Mouse (Mus musculus): ENCODE results near the gene Hspa1l. TPM values are rescaled to one million over a fixed set of nuclear protein-coding genes. Genes with fewer than 3 reads are reported as not detected.
"Not testable (repeated sequence)": the region's sequence is repeated elsewhere in the genome, so short reads cannot be mapped to it uniquely, and the experiment has no call there.

The Hspa1l gene
- polyA plus RNA-seq, 1 experiment from 2014 or later = 1.3 TPM

DNA sequence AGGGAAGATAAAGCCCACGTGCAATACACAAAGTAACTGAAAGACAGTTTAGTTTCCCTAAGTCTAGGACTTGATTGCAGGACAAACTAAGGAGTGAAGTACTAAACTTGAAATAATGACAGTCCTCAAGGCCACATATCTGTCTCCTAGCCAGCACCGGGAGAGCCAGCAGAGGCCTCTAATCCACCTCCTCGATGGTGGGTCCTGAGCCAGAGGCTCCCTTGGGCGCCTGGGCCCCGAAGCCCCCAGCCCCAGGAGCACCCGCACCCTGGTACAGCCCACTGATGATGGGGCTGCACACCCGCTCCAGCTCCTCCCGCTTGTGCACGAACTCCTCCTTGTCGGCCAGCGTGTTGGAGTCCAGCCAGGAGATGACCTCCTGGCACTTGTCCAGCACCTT is 2.7 kb upstream of the Hspa1l start, which contains the start of gene Gm20481:
Gm20481 (plus strand) TSS at position 91 of the 400 bp plus-strand sequence.
- not testable (repeated sequence) for H3K27ac ChIP-seq (ENCODE audit: low read length); H3K4me1 ChIP-seq (ENCODE audit: insufficient read depth, low read length); ATAC-seq (ENCODE audit: low FRiP score, low TSS enrichment); H3K4me2 ChIP-seq (replicated peaks; ENCODE audit: low read depth, low read length); H3K9ac ChIP-seq (replicated peaks; ENCODE audit: low read length); H3K4me3 ChIP-seq (ENCODE audit: low read length); H3K36me3 ChIP-seq (ENCODE audit: insufficient read depth, low read length); H3K9me3 ChIP-seq (ENCODE audit: low read length)
- 68% methylated on average over 6 of the region's 11 CpGs for WGBS
- H3K27me3 ChIP-seq (ENCODE audit: insufficient read depth, low read length) = peaks cover 23% of the 10 kb centered on the region

DNA sequence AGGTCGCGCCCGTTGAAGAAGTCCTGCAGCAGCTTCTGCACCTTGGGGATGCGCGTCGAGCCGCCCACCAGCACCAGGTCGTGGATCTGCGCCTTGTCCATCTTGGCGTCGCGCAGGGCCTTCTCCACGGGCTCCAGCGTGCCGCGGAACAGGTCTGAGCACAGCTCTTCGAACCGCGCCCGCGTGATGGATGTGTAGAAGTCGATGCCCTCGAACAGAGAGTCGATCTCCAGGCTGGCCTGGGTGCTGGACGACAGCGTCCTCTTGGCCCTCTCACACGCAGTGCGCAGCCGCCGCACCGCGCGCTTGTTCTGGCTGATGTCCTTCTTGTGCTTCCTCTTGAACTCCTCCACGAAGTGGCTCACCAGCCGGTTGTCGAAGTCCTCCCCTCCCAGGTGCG is 1.7 kb upstream of the Hspa1l start:
- 48% methylated on average over 20 of the region's 37 CpGs for WGBS
- not testable (repeated sequence) for H3K9ac ChIP-seq (replicated peaks; ENCODE audit: low read length); H3K36me3 ChIP-seq (ENCODE audit: insufficient read depth, low read length); ATAC-seq (ENCODE audit: low FRiP score, low TSS enrichment); H3K4me3 ChIP-seq (ENCODE audit: low read length); H3K4me1 ChIP-seq (ENCODE audit: insufficient read depth, low read length); H3K27ac ChIP-seq (ENCODE audit: low read length); H3K4me2 ChIP-seq (replicated peaks; ENCODE audit: low read depth, low read length); H3K9me3 ChIP-seq (ENCODE audit: low read length)
- H3K27me3 ChIP-seq (ENCODE audit: insufficient read depth, low read length) = peaks cover 23% of the 10 kb centered on the region

GRCm38 (mm10) chr17:34971694-34972068 is 822 bp upstream of the Hspa1l start:
- not testable (repeated sequence) for H3K27ac ChIP-seq (ENCODE audit: low read length); H3K9ac ChIP-seq (replicated peaks; ENCODE audit: low read length); H3K36me3 ChIP-seq (ENCODE audit: insufficient read depth, low read length); H3K4me1 ChIP-seq (ENCODE audit: insufficient read depth, low read length); H3K9me3 ChIP-seq (ENCODE audit: low read length)
- ATAC-seq (ENCODE audit: low FRiP score, low TSS enrichment) = peak; percentile 49; the same call in 1 of the 2 replicates
- Histone ChIP-seq H3K4me3 (ENCODE audit: low read length) (peak overlapping the region; percentile 47), H3K4me2 (replicated peaks; ENCODE audit: low read depth, low read length) (peak overlapping the region; percentile 84), H3K27me3 (ENCODE audit: insufficient read depth, low read length) (peaks cover 23% of the 10 kb centered on the region)
- 1% methylated on average over 23 of the region's 43 CpGs for WGBS

GRCm38 (mm10) chr17:34975581-34976492 is 3.3 kb downstream of the Hspa1l start:
- no peaks in the 10 kb centered on the region for H3K27me3 ChIP-seq (ENCODE audit: insufficient read depth, low read length)
- H3K4me3 ChIP-seq (ENCODE audit: low read length) = no peak overlapping the region
- H3K9ac ChIP-seq (replicated peaks; ENCODE audit: low read length) = no peak overlapping the region
- H3K4me2 ChIP-seq (replicated peaks; ENCODE audit: low read depth, low read length) = no peak overlapping the region
- H3K9me3 ChIP-seq (ENCODE audit: low read length) = no peaks in the 10 kb centered on the region
- no peaks in the 10 kb centered on the region for H3K36me3 ChIP-seq (ENCODE audit: insufficient read depth, low read length)
- ATAC-seq (ENCODE audit: low FRiP score, low TSS enrichment) = no peak
- peaks cover 12% of the 10 kb centered on the region for H3K4me1 ChIP-seq (ENCODE audit: insufficient read depth, low read length)
- no peak overlapping the region for H3K27ac ChIP-seq (ENCODE audit: low read length)
- WGBS = 76% methylated on average over 3 of the region's 3 CpGs

- WGBS = 90% methylated on average over 20 of the region's 20 CpGs
- no peaks in the 10 kb centered on the region for H3K27me3 ChIP-seq (ENCODE audit: insufficient read depth, low read length)
- ATAC-seq (ENCODE audit: low FRiP score, low TSS enrichment) = no peak
These were observed 4.5 kb downstream of the Hspa1l start for GRCm38 (mm10) chr17:34977000-34977399.

GRCm38 (mm10) chr17:34978239-34978638 is 5.7 kb downstream of the Hspa1l start:
- Histone ChIP-seq H3K27ac (ENCODE audit: low read length) (no peak overlapping the region), H3K9me3 (ENCODE audit: low read length) (no peaks in the 10 kb centered on the region), H3K9ac (replicated peaks; ENCODE audit: low read length) (no peak overlapping the region), H3K4me2 (replicated peaks; ENCODE audit: low read depth, low read length) (no peak overlapping the region), H3K4me1 (ENCODE audit: insufficient read depth, low read length) (peaks cover 18% of the 10 kb centered on the region), H3K27me3 (ENCODE audit: insufficient read depth, low read length) (no peaks in the 10 kb centered on the region), H3K36me3 (ENCODE audit: insufficient read depth, low read length) (no peaks in the 10 kb centered on the region), H3K4me3 (ENCODE audit: low read length) (no peak overlapping the region)
- 90% methylated on average over 27 of the region's 27 CpGs for WGBS
- no peak for ATAC-seq (ENCODE audit: low FRiP score, low TSS enrichment)

More at GRCm38 (mm10) chr17:34977000-34977399, 4.5 kb downstream of the Hspa1l start:
- H3K9me3 ChIP-seq (ENCODE audit: low read length) = no peaks in the 10 kb centered on the region
- no peak overlapping the region for H3K4me2 ChIP-seq (replicated peaks; ENCODE audit: low read depth, low read length)
- H3K36me3 ChIP-seq (ENCODE audit: insufficient read depth, low read length) = no peaks in the 10 kb centered on the region
- H3K4me1 ChIP-seq (ENCODE audit: insufficient read depth, low read length) = peaks cover 16% of the 10 kb centered on the region
- no peak overlapping the region for H3K9ac ChIP-seq (replicated peaks; ENCODE audit: low read length)
- H3K27ac ChIP-seq (ENCODE audit: low read length) = no peak overlapping the region
- no peak overlapping the region for H3K4me3 ChIP-seq (ENCODE audit: low read length)

DNA sequence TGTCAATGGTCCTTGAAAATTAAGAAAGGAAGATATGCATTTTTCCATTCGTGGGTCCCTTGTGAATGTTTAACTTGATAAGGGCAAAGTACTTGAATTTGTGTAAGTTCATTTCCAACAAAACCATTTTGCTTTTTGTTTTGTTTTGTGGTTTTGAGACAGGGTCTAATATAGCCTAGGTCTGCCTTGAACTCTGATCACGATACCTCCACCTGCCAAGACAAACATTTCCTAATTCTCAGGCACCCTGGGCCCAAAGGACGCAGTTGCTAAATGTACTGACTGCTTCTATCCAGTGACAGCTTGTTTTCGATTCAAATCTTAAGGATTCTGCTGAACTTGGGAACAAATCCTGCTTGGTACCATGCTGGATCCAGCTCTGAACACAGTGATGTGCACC is 7.1 kb downstream of the Hspa1l start:
- Histone ChIP-seq H3K9ac (replicated peaks; ENCODE audit: low read length) (no peak overlapping the region), H3K27me3 (ENCODE audit: insufficient read depth, low read length) (no peaks in the 10 kb centered on the region), H3K27ac (ENCODE audit: low read length) (no peak overlapping the region), H3K9me3 (ENCODE audit: low read length) (no peaks in the 10 kb centered on the region), H3K4me3 (ENCODE audit: low read length) (no peak overlapping the region), H3K4me1 (ENCODE audit: insufficient read depth, low read length) (peaks cover 20% of the 10 kb centered on the region), H3K4me2 (replicated peaks; ENCODE audit: low read depth, low read length) (no peak overlapping the region), H3K36me3 (ENCODE audit: insufficient read depth, low read length) (no peaks in the 10 kb centered on the region)
- no peak for ATAC-seq (ENCODE audit: low FRiP score, low TSS enrichment)
- 87% methylated on average over 4 of the region's 4 CpGs for WGBS

GRCm38 (mm10) chr17:34980655-34981054 is 8.2 kb downstream of the Hspa1l start:
- peak overlapping the region; percentile 99; the same call in 1 of the 2 replicates for H3K27ac ChIP-seq (ENCODE audit: low read length)
- peaks cover 27% of the 10 kb centered on the region for H3K4me1 ChIP-seq (ENCODE audit: insufficient read depth, low read length)
- no peaks in the 10 kb centered on the region for H3K9me3 ChIP-seq (ENCODE audit: low read length)
- WGBS = 13% methylated on average over 2 of the region's 2 CpGs
- no peaks in the 10 kb centered on the region for H3K27me3 ChIP-seq (ENCODE audit: insufficient read depth, low read length)
- H3K4me3 ChIP-seq (ENCODE audit: low read length) = peak overlapping the region; percentile 92
- peak overlapping the region; percentile 96 for H3K9ac ChIP-seq (replicated peaks; ENCODE audit: low read length)
- H3K36me3 ChIP-seq (ENCODE audit: insufficient read depth, low read length) = peaks cover 8% of the 10 kb centered on the region; the same call in 1 of the 2 replicates
- no peak for ATAC-seq (ENCODE audit: low FRiP score, low TSS enrichment)
- H3K4me2 ChIP-seq (replicated peaks; ENCODE audit: low read depth, low read length) = peak overlapping the region; percentile 82

- no peaks in the 10 kb centered on the region for H3K9me3 ChIP-seq (ENCODE audit: low read length)
- peak within 1 kb of the TSS; percentile 96 for H3K9ac ChIP-seq (replicated peaks; ENCODE audit: low read length)
- peaks cover 17% of the 10 kb centered on the region for H3K36me3 ChIP-seq (ENCODE audit: insufficient read depth, low read length)
- H3K4me3 ChIP-seq (ENCODE audit: low read length) = peak within 1 kb of the TSS; percentile 92
- ATAC-seq (ENCODE audit: low FRiP score, low TSS enrichment) = peak; percentile 94
- peak within 1 kb of the TSS; percentile 99 for H3K27ac ChIP-seq (ENCODE audit: low read length)
- WGBS = 0% methylated on average over 58 of the region's 58 CpGs
- H3K4me1 ChIP-seq (ENCODE audit: insufficient read depth, low read length) = peaks cover 27% of the 10 kb centered on the region
- no peaks in the 10 kb centered on the region for H3K27me3 ChIP-seq (ENCODE audit: insufficient read depth, low read length)
- peak within 1 kb of the TSS; percentile 82 for H3K4me2 ChIP-seq (replicated peaks; ENCODE audit: low read depth, low read length)
These were observed 9.2 kb downstream of the Hspa1l start, which contains the start of gene Lsm2 for GRCm38 (mm10) chr17:34981690-34982180. Lsm2 (plus strand) TSS chr17:34981862.

GRCm38 (mm10) chr17:34982328-34982727 is 9.8 kb downstream of the Hspa1l start:
- Histone ChIP-seq H3K4me1 (ENCODE audit: insufficient read depth, low read length) (peaks cover 27% of the 10 kb centered on the region), H3K4me2 (replicated peaks; ENCODE audit: low read depth, low read length) (peak overlapping the region; percentile 82), H3K9me3 (ENCODE audit: low read length) (no peaks in the 10 kb centered on the region), H3K27ac (ENCODE audit: low read length) (peak overlapping the region; percentile 99), H3K4me3 (ENCODE audit: low read length) (peak overlapping the region; percentile 92), H3K9ac (replicated peaks; ENCODE audit: low read length) (peak overlapping the region; percentile 96), H3K36me3 (ENCODE audit: insufficient read depth, low read length) (peaks cover 17% of the 10 kb centered on the region), H3K27me3 (ENCODE audit: insufficient read depth, low read length) (no peaks in the 10 kb centered on the region)
- 0% methylated on average over 15 of the region's 15 CpGs for WGBS
- ATAC-seq (ENCODE audit: low FRiP score, low TSS enrichment) = no peak; the same call in 1 of the 2 replicates

Measured in kidney, embryonic 16.5 days (tissue).